Mouse (Mus musculus): ENCODE data around the gene Ppp1r9a.
A peak's percentile ranks its signal among the peaks of the same experiment; 100 is the strongest.
"Not testable (repeated sequence)": the region's sequence is repeated elsewhere in the genome, so short reads cannot be mapped to it uniquely, and the experiment has no call there.

Gene Ppp1r9a

GRCm38 (mm10) chr6:4902674-4903324, at the start of gene Ppp1r9a:
Gene Ppp1r9a (plus strand): TSS chr6:4902917.
- DNase-seq: peak; percentile 72

- DNase-seq: no peak
Measured at GRCm38 (mm10) chr6:4855236-4855635, 47.5 kb upstream of the Ppp1r9a start.

- DNase-seq: no peak
Measured at GRCm38 (mm10) chr6:4856919-4857318, 45.8 kb upstream of the Ppp1r9a start.

- no peak for DNase-seq
Measured at GRCm38 (mm10) chr6:4884316-4884715, 18.4 kb upstream of the Ppp1r9a start.

- no peak for DNase-seq
Measured at GRCm38 (mm10) chr6:4889544-4889943, 13.2 kb upstream of the Ppp1r9a start.

GRCm38 (mm10) chr6:4892417-4892816, 10.3 kb upstream of the Ppp1r9a start:
- DNase-seq: no peak

GRCm38 (mm10) chr6:4893312-4893711, 9.4 kb upstream of the Ppp1r9a start:
- not testable (repeated sequence) for DNase-seq

GRCm38 (mm10) chr6:4899906-4900305, 2.8 kb upstream of the Ppp1r9a start:
- no peak for DNase-seq

GRCm38 (mm10) chr6:4903325-4904054, 773 bp downstream of the Ppp1r9a start:
- peak; percentile 68 for DNase-seq

GRCm38 (mm10) chr6:4904055-4904450, 1.3 kb downstream of the Ppp1r9a start:
- DNase-seq: peak; percentile 29

GRCm38 (mm10) chr6:4910042-4910634, 7.4 kb downstream of the Ppp1r9a start:
- DNase-seq: no peak

- no peak for DNase-seq
Measured at GRCm38 (mm10) chr6:4918470-4918869, 15.8 kb downstream of the Ppp1r9a start.

- DNase-seq: not testable (repeated sequence)
Measured at GRCm38 (mm10) chr6:4923791-4924190, 21.1 kb downstream of the Ppp1r9a start.

- no peak for DNase-seq
Measured at GRCm38 (mm10) chr6:4925966-4926687, 23.4 kb downstream of the Ppp1r9a start.

GRCm38 (mm10) chr6:4930321-4930720, 27.6 kb downstream of the Ppp1r9a start:
- DNase-seq: no peak

GRCm38 (mm10) chr6:4938901-4939300, 36.2 kb downstream of the Ppp1r9a start:
- DNase-seq: no peak

GRCm38 (mm10) chr6:4940086-4940485, 37.4 kb downstream of the Ppp1r9a start:
- DNase-seq: no peak

GRCm38 (mm10) chr6:4940639-4941038, 37.9 kb downstream of the Ppp1r9a start:
- no peak for DNase-seq

GRCm38 (mm10) chr6:4943821-4944220, 41.1 kb downstream of the Ppp1r9a start:
- DNase-seq: no peak

- DNase-seq: no peak
Measured at GRCm38 (mm10) chr6:4948056-4948455, 45.3 kb downstream of the Ppp1r9a start.

- no peak for DNase-seq
Measured at GRCm38 (mm10) chr6:4949701-4950100, 47.0 kb downstream of the Ppp1r9a start.

- DNase-seq: peak; percentile 12
Measured at GRCm38 (mm10) chr6:4953028-4953719, 50.5 kb downstream of the Ppp1r9a start.

GRCm38 (mm10) chr6:4956651-4957050, 53.9 kb downstream of the Ppp1r9a start:
- DNase-seq: no peak

Measured in kidney, postnatal 14 days (tissue).